Mouse (Mus musculus): ENCODE measurements around the gene Tubg2. TPM values are rescaled to one million over a fixed set of nuclear protein-coding genes. Genes with fewer than 3 reads are reported as not detected.

The Tubg2 gene
- polyA plus RNA-seq, 1 experiment from 2014 or later: 6.3 TPM

DNA sequence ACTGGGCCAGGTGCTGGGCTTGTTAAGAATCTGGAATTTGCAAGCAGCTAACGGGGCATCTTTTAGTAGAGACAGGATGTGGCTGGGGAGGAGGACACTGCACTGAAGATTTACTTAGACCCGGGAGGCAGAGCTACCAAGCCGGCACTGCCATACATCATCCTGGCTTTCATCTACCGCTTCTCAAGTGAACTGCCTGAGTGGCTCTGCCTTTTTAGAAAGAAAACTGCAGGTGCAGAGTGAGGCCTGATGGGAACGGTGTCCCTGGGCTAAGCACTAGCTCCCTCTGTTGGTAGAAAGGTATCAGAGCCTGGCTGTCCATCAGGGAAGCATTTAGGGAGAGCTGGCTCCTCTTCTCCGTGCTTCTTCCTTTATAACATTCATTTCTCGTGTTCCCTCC lies 45.3 kb downstream of the Tubg2 start:
- Histone ChIP-seq H3K27me3 (no peaks in the 10 kb centered on the region), H3K4me1 (replicated peaks) (no peaks in the 10 kb centered on the region), H3K4me3 (replicated peaks) (no peak overlapping the region), H3K27ac (no peak overlapping the region), H3K9me3 (no peaks in the 10 kb centered on the region), H3K36me3 (peaks cover 84% of the 10 kb centered on the region), H3K4me2 (no peak overlapping the region), H3K9ac (replicated peaks) (no peak overlapping the region)
- no peak for ATAC-seq (ENCODE audit: insufficient number of reproducible peaks, insufficient read depth, low FRiP score, low TSS enrichment, low read depth)
- WGBS: 25% methylated on average over 7 of the region's 7 CpGs

Small RNA genes lying within 50 kb of the gene (microRNA-seq; reads per million reads assigned to microRNA genes)
- gene Gm27626: not detected

Other genes with a start within 250 kb of the Tubg2 start
- 40.5 and 40.8 TPM in 2 replicates for gene Stat3, start 216.4 kb upstream of the Tubg2 start, polyA plus RNA-seq (2016; fragmentation: Nextera tagmentation; extraction: Ambion mirVana)
- gene Cavin1, start 185.0 kb upstream of the Tubg2 start, polyA plus RNA-seq (2016; fragmentation: Nextera tagmentation; extraction: Ambion mirVana): 38.4 and 48.2 TPM in 2 replicates
- gene Atp6v0a1, start 146.5 kb upstream of the Tubg2 start, polyA plus RNA-seq (2016; fragmentation: Nextera tagmentation; extraction: Ambion mirVana): 26.9 and 29.4 TPM in 2 replicates
- 8.0 and 8.1 TPM in 2 replicates for gene Naglu, start 85.9 kb upstream of the Tubg2 start, polyA plus RNA-seq (2016; fragmentation: Nextera tagmentation; extraction: Ambion mirVana)
- not detected in 2 replicates for gene Hsd17b1, start 77.5 kb upstream of the Tubg2 start, polyA plus RNA-seq (2016; fragmentation: Nextera tagmentation; extraction: Ambion mirVana)
- gene Coasy, start 73.3 kb upstream of the Tubg2 start, polyA plus RNA-seq (2016; fragmentation: Nextera tagmentation; extraction: Ambion mirVana): 43.6 and 46.5 TPM in 2 replicates
- 40.4 and 43.1 TPM in 2 replicates for gene Mlx, start 68.6 kb upstream of the Tubg2 start, polyA plus RNA-seq (2016; fragmentation: Nextera tagmentation; extraction: Ambion mirVana)
- gene Psmc3ip, start 60.5 kb upstream of the Tubg2 start, polyA plus RNA-seq (2016; fragmentation: Nextera tagmentation; extraction: Ambion mirVana): 54.3 and 55.7 TPM in 2 replicates
- 18.8 and 19.1 TPM in 2 replicates for gene Retreg3, start 36.0 kb upstream of the Tubg2 start, polyA plus RNA-seq (2016; fragmentation: Nextera tagmentation; extraction: Ambion mirVana)
- gene Tubg1, start 36.0 kb upstream of the Tubg2 start, polyA plus RNA-seq (2016; fragmentation: Nextera tagmentation; extraction: Ambion mirVana): 87.6 and 90.7 TPM in 2 replicates
- gene Cntnap1, start 14.6 kb downstream of the Tubg2 start, polyA plus RNA-seq (2016; fragmentation: Nextera tagmentation; extraction: Ambion mirVana): 0.24 and 0.27 TPM in 2 replicates
- gene Plekhh3, start 15.4 kb downstream of the Tubg2 start, polyA plus RNA-seq (2016; fragmentation: Nextera tagmentation; extraction: Ambion mirVana): 5.3 and 7.0 TPM in 2 replicates
- 0.24 TPM in 1 of 2 replicates, not detected in the other for gene Ccr10, start 19.5 kb downstream of the Tubg2 start, polyA plus RNA-seq (2016; fragmentation: Nextera tagmentation; extraction: Ambion mirVana)
- 14.2 and 16.4 TPM in 2 replicates for gene Ezh1, start 70.6 kb downstream of the Tubg2 start, polyA plus RNA-seq (2016; fragmentation: Nextera tagmentation; extraction: Ambion mirVana)
- gene Ramp2, start 90.1 kb downstream of the Tubg2 start, polyA plus RNA-seq (2016; fragmentation: Nextera tagmentation; extraction: Ambion mirVana): 53.0 and 61.5 TPM in 2 replicates
- gene Vps25, start 97.8 kb downstream of the Tubg2 start, polyA plus RNA-seq (2016; fragmentation: Nextera tagmentation; extraction: Ambion mirVana): 94.1 and 104 TPM in 2 replicates
- 9.4 and 12.4 TPM in 2 replicates for gene Wnk4, start 104.7 kb downstream of the Tubg2 start, polyA plus RNA-seq (2016; fragmentation: Nextera tagmentation; extraction: Ambion mirVana)
- gene Cntd1, start 123.1 kb downstream of the Tubg2 start, polyA plus RNA-seq (2016; fragmentation: Nextera tagmentation; extraction: Ambion mirVana): 1.0 and 1.6 TPM in 2 replicates
- gene Coa3, start 123.2 kb downstream of the Tubg2 start, polyA plus RNA-seq (2016; fragmentation: Nextera tagmentation; extraction: Ambion mirVana): 193 and 204 TPM in 2 replicates
- gene Becn1, start 146.4 kb downstream of the Tubg2 start, polyA plus RNA-seq (2016; fragmentation: Nextera tagmentation; extraction: Ambion mirVana): 126 and 129 TPM in 2 replicates
- gene Psme3, start 160.3 kb downstream of the Tubg2 start, polyA plus RNA-seq (2016; fragmentation: Nextera tagmentation; extraction: Ambion mirVana): 154 and 167 TPM in 2 replicates
- 2.0 and 2.3 TPM in 2 replicates for gene Aoc2, start 169.2 kb downstream of the Tubg2 start, polyA plus RNA-seq (2016; fragmentation: Nextera tagmentation; extraction: Ambion mirVana)
- 0.05 TPM in 1 of 2 replicates, not detected in the other for gene Aoc3, start 174.7 kb downstream of the Tubg2 start, polyA plus RNA-seq (2016; fragmentation: Nextera tagmentation; extraction: Ambion mirVana)
- gene G6pc, start 211.7 kb downstream of the Tubg2 start, polyA plus RNA-seq (2016; fragmentation: Nextera tagmentation; extraction: Ambion mirVana): not detected in 2 replicates